3 mouse cellular contexts compared by ENCODE assay signal in genomic region chr2:69582068-69582467, GRCm38 (mm10). TPM values are rescaled to one million over a fixed set of nuclear protein-coding genes. Genes with fewer than 3 reads are reported as not detected.
"Had no signal": no experiment of that assay in that cellular context is flagged by ENCODE, and none has a peak within 500 bp of the region (broad histone marks: within the 10 kb centered on the region; RNA-seq: fewer than 3 reads in every experiment).

No protein-coding gene starts in this region.

RNA-seq across cellular contexts. Expression of gene Lrp2, which starts 3.8 kb away (rescaled TPM):
- polyA plus RNA-seq: limb, embryonic 12.5 days; limb, embryonic 15.5 days; macrophage had no signal
